Mouse (Mus musculus) midbrain, embryonic 14.5 days (tissue): Measurements from ENCODE around the gene Olfr771. TPM values are rescaled to one million over a fixed set of nuclear protein-coding genes. Genes with fewer than 3 reads are reported as not detected.
"Not testable (repeated sequence)": the region's sequence is repeated elsewhere in the genome, so short reads cannot be mapped to it uniquely, and the experiment has no call there.

Experiments used
- ATAC-seq: fragments of 200-750 bp; cut with Nextera tagmentation; 2 replicates; pipeline ENCODE4 v1.8.0; 2017; ENCODE audit warnings: moderate number of reproducible peaks, moderate library complexity; ENCODE audit not compliant: low FRiP score, low TSS enrichment
- DNase-seq: peaks from one replicate; pipeline ENCODE4 v3.0.0-alpha.2; 2015
- H3K27ac ChIP-seq: fragments of 300-500 bp; sonication (generic); replicated peaks from 2 replicates; pipeline ENCODE4 v1.5.1; 2014; ENCODE audit warnings: mild to moderate bottlenecking, low read depth, low read length, moderate library complexity
- H3K27me3 ChIP-seq: fragments of 300-500 bp; sonication (generic); 2 replicates; pipeline ENCODE4 v1.6.1; 2014; ENCODE audit warnings: low read length, control low read depth, mixed read lengths; ENCODE audit not compliant: control insufficient read depth, insufficient read depth
- H3K36me3 ChIP-seq: fragments of 300-500 bp; sonication (generic); 2 replicates; pipeline ENCODE4 v1.6.1; 2014; ENCODE audit warnings: low read length, control low read depth; ENCODE audit not compliant: control insufficient read depth, insufficient read depth
- H3K4me1 ChIP-seq: fragments of 300-500 bp; sonication (generic); 2 replicates; pipeline ENCODE4 v1.6.1; 2014; ENCODE audit warnings: mild to moderate bottlenecking, antibody characterized with exemption, low read length, control low read depth; ENCODE audit not compliant: control insufficient read depth, insufficient read depth
- H3K4me2 ChIP-seq: fragments of 300-500 bp; sonication (generic); 2 replicates; pipeline ENCODE4 v1.6.1; 2014; ENCODE audit warnings: mild to moderate bottlenecking, low read length, moderate library complexity
- H3K4me3 ChIP-seq: fragments of 300-500 bp; sonication (generic); replicated peaks from 2 replicates; pipeline ENCODE4 v1.5.1; 2014; ENCODE audit warnings: low read depth, low read length
- H3K9ac ChIP-seq: fragments of 300-500 bp; sonication (generic); replicated peaks from 2 replicates; pipeline ENCODE4 v1.6.1; 2014; ENCODE audit warnings: mild to moderate bottlenecking, low read length, moderate library complexity
- H3K9me3 ChIP-seq: fragments of 300-500 bp; sonication (generic); 2 replicates; pipeline ENCODE4 v1.6.1; 2016; ENCODE audit warnings: low read length, control low read depth, mixed read lengths; ENCODE audit not compliant: control insufficient read depth
- WGBS: fragments of 180-500 bp; shearing (Covaris S2); extraction: QIAGEN DNeasy Blood & Tissue Kit; methylation state at CpG from one replicate; pipeline ENCODE4 v1.1.7; 2014; 5-methylcytosine and 5-hydroxymethylcytosine counted together
- polyA plus RNA-seq: library from polyadenylated mRNA; unstranded; fragments of >200 nt; fragmentation: Nextera tagmentation; extraction: Ambion mirVana; gene quantifications from 2 replicates; pipeline ENCODE4 v1.2.1, GENCODE M21; 2014

The Olfr771 gene
- polyA plus RNA-seq = not detected in 2 replicates

GRCm38 (mm10) chr10:129164651-129165050 is at the start of gene Olfr771:
TSS of gene Olfr771 (minus strand) at chr10:129164751.
- Histone ChIP-seq H3K27ac (no peak within 1 kb of the TSS), H3K27me3 (no peaks in the 10 kb centered on the region), H3K4me1 (no peaks in the 10 kb centered on the region), H3K4me2 (no peak within 1 kb of the TSS), H3K9me3 (no peaks in the 10 kb centered on the region), H3K4me3 (no peak within 1 kb of the TSS), H3K9ac (no peak within 1 kb of the TSS), H3K36me3 (no peaks in the 10 kb centered on the region)
- no peak for ATAC-seq
- no peak for DNase-seq
- WGBS = 89% methylated on average over 1 of the region's 1 CpGs

DNA sequence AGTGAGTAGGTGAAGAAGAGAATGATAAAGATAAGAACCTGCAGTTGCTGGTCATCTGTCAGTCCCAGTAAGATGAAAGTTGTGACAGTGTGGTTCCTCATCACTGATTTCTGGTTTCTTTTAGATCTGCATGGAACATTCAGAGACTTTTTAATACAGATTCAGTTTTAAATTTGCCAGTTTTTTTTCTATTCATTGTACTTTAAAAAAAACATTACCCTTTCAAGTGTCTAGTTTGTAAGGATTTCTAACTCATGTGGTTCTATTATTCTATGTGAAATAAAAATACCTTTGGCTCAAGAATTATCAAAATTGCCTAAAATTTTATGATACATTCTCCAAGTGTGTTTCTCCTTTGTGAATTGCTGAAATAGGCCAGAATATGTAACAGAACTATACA is 22.8 kb upstream of the Olfr771 start, which contains the start of gene Olfr773:
Gene Olfr773 (minus strand): TSS at position 101 of the 400 bp plus-strand sequence.
- H3K27me3 ChIP-seq, H3K4me3 ChIP-seq, H3K9ac ChIP-seq, H3K4me2 ChIP-seq, H3K4me1 ChIP-seq, H3K27ac ChIP-seq, H3K36me3 ChIP-seq, ATAC-seq, H3K9me3 ChIP-seq, DNase-seq: not testable (repeated sequence)

- H3K36me3 ChIP-seq, H3K27me3 ChIP-seq, H3K4me3 ChIP-seq, ATAC-seq, H3K4me2 ChIP-seq, H3K9ac ChIP-seq, H3K9me3 ChIP-seq, H3K4me1 ChIP-seq, H3K27ac ChIP-seq, DNase-seq: not testable (repeated sequence)
- WGBS = 94% methylated on average over 3 of the region's 4 CpGs
Measured at GRCm38 (mm10) chr10:129177821-129178220, 13.3 kb upstream of the Olfr771 start, which contains the start of gene Olfr772. TSS of gene Olfr772 (minus strand) at chr10:129177921.

DNA sequence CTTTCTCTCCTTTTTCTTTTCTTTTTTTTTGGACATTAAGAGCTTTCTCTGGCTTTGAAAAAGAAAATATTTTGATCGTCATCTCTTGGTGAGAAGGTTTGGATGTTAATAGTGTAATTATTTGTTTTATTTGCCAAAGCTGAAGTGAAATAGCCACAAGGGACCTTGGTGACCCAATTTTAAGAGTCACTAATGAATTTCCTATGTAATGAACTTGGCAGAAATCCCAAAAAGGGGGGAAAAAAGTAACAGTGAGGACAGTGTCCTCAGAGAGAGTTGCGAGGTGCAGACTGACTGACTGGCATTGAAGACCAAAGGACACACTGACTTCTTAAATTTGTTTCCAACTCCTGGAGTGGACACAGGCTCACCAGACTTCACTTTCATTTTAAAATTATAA is 25.7 kb downstream of the Olfr771 start, which contains the start of gene Olfr770:
Gene Olfr770 (minus strand): TSS at position 101 of the 400 bp plus-strand sequence.
- Histone ChIP-seq H3K9ac (no peak within 1 kb of the TSS), H3K36me3 (no peaks in the 10 kb centered on the region), H3K4me2 (no peak within 1 kb of the TSS), H3K9me3 (no peaks in the 10 kb centered on the region), H3K27me3 (no peaks in the 10 kb centered on the region), H3K4me1 (no peaks in the 10 kb centered on the region), H3K4me3 (no peak within 1 kb of the TSS), H3K27ac (no peak within 1 kb of the TSS)
- ATAC-seq (no peak), DNase-seq (no peak)
- 88% methylated on average over 2 of the region's 2 CpGs for WGBS

DNA sequence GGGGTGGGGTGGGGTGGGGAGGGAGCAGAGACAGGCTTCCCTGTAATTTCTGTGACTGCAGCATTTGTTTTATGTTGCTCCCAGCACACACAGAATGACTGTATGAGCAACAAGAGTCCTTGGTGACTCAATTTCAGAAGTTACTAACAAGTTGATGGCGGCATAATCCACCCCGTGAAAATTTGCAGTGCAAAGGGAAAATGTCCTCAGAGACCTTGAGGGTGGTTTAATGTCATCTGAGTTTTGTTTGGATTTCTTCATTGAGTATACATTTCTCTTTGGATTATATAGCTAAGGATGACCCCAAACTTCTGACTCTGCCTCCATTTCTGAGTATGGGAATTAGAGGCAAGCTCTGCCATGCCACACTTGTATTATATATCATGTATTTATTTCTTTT is 46.8 kb downstream of the Olfr771 start, which contains the start of gene Olfr769:
Gene Olfr769 (minus strand): TSS at position 101 of the 400 bp plus-strand sequence.
- no peak for DNase-seq
- no peaks in the 10 kb centered on the region for H3K4me1 ChIP-seq
- H3K27me3 ChIP-seq = no peaks in the 10 kb centered on the region
- H3K9me3 ChIP-seq = no peaks in the 10 kb centered on the region
- no peaks in the 10 kb centered on the region for H3K36me3 ChIP-seq
- no peak within 1 kb of the TSS for H3K4me3 ChIP-seq
- ATAC-seq = no peak
- no peak within 1 kb of the TSS for H3K9ac ChIP-seq
- H3K4me2 ChIP-seq = no peak within 1 kb of the TSS
- WGBS = 86% methylated on average over 2 of the region's 2 CpGs
- H3K27ac ChIP-seq = no peak within 1 kb of the TSS

DNA sequence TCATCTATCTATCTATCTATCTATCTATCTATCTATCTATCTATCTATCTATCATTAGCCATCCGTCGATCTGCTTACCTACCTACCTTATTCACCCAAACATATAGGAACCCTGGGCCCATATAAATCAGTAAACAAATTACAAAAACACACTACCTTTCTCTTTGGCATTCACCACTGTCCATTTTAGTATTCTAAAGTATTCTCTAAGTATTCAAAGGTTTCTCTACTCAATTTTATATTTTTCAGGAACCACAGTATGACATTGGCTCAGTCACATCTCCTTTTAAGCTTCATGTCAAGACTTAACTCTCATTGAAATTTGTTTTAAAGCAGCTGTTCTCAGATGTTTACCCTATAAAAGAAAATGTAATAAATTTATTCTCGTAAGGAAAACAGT is 49.4 kb downstream of the Olfr771 start:
- no peak overlapping the region for H3K4me2 ChIP-seq
- no peak overlapping the region for H3K27ac ChIP-seq
- WGBS = 96% methylated on average over 3 of the region's 3 CpGs
- no peak for DNase-seq
- no peak for ATAC-seq
- H3K36me3 ChIP-seq = no peaks in the 10 kb centered on the region
- no peaks in the 10 kb centered on the region for H3K9me3 ChIP-seq
- H3K27me3 ChIP-seq = no peaks in the 10 kb centered on the region
- no peak overlapping the region for H3K4me3 ChIP-seq
- H3K4me1 ChIP-seq = no peaks in the 10 kb centered on the region
- H3K9ac ChIP-seq = no peak overlapping the region

Other genes starting within 250 kb of the Olfr771 start
- 11.6 and 15.2 TPM in 2 replicates for gene Rdh5, start 241.9 kb downstream of the Olfr771 start, polyA plus RNA-seq
- 249 and 282 TPM in 2 replicates for gene Bloc1s1, start 240.7 kb downstream of the Olfr771 start, polyA plus RNA-seq
- 3.4 and 4.9 TPM in 2 replicates for gene Itga7, start 230.9 kb downstream of the Olfr771 start, polyA plus RNA-seq
- gene Mettl7b, start 203.8 kb downstream of the Olfr771 start, polyA plus RNA-seq = not detected in 2 replicates
- gene Olfr9, start 175.3 kb downstream of the Olfr771 start, polyA plus RNA-seq = not detected in 2 replicates
- gene Olfr763, start 154.0 kb downstream of the Olfr771 start, polyA plus RNA-seq = not detected in 2 replicates
- gene Olfr764-ps1, start 124.9 kb downstream of the Olfr771 start, polyA plus RNA-seq = not detected in 2 replicates
- not detected in 2 replicates for gene Olfr765, start 114.8 kb downstream of the Olfr771 start, polyA plus RNA-seq
- gene Olfr766-ps1, start 95.8 kb downstream of the Olfr771 start, polyA plus RNA-seq = not detected in 2 replicates
- not detected in 2 replicates for gene Olfr767, start 81.8 kb downstream of the Olfr771 start, polyA plus RNA-seq
- not detected in 2 replicates for gene Olfr768, start 65.4 kb downstream of the Olfr771 start, polyA plus RNA-seq
- not detected in 2 replicates for gene Olfr769, start 46.9 kb downstream of the Olfr771 start, polyA plus RNA-seq
- gene Olfr770, start 25.8 kb downstream of the Olfr771 start, polyA plus RNA-seq = not detected in 2 replicates
- not detected in 2 replicates for gene Olfr772, start 13.2 kb upstream of the Olfr771 start, polyA plus RNA-seq
- gene Olfr773, start 22.7 kb upstream of the Olfr771 start, polyA plus RNA-seq = not detected in 2 replicates
- not detected in 2 replicates for gene Olfr774, start 71.5 kb upstream of the Olfr771 start, polyA plus RNA-seq
- not detected in 2 replicates for gene Olfr775, start 83.7 kb upstream of the Olfr771 start, polyA plus RNA-seq
- not detected in 2 replicates for gene Olfr776, start 94.4 kb upstream of the Olfr771 start, polyA plus RNA-seq
- gene Olfr777, start 106.7 kb upstream of the Olfr771 start, polyA plus RNA-seq = not detected in 2 replicates
- gene Olfr780, start 153.4 kb upstream of the Olfr771 start, polyA plus RNA-seq = not detected in 2 replicates
- not detected in 2 replicates for gene Olfr781, start 164.1 kb upstream of the Olfr771 start, polyA plus RNA-seq
- not detected in 2 replicates for gene Olfr782, start 184.1 kb upstream of the Olfr771 start, polyA plus RNA-seq
- 0.13 and 0.14 TPM in 2 replicates for gene Olfr784, start 219.3 kb upstream of the Olfr771 start, polyA plus RNA-seq
- not detected in 2 replicates for gene Olfr785, start 240.7 kb upstream of the Olfr771 start, polyA plus RNA-seq